Mouse (Mus musculus): ENCODE measurements around the gene Appl1. TPM values are rescaled to one million over a fixed set of nuclear protein-coding genes. Genes with fewer than 3 reads are reported as not detected.

Gene Appl1
- total RNA-seq, 4 experiments from 2014 or later, result 28.7 to 94.6 (median 58.6) TPM

Other genes with a start within 250 kb of the Appl1 start
- gene Asb14, start 76.7 kb downstream of the Appl1 start, total RNA-seq (2022), result not detected
- gene Hesx1, start 23.2 kb upstream of the Appl1 start, total RNA-seq (2022), result under 1 TPM in 2 of 4 experiments, not detected in 2; 0.35 to 0.49 TPM
- gene Il17rd, start 67.7 kb upstream of the Appl1 start, total RNA-seq (2022), result 1 to 10 TPM; 3.6 to 6.4 (median 5.1) TPM
- 10 to 100 TPM; 44.5 to 54.9 (median 53.3) TPM for gene Arhgef3, start 143.7 kb upstream of the Appl1 start, total RNA-seq (2022)